Mouse (Mus musculus): ENCODE measurements around the gene Gclc. TPM values are rescaled to one million over a fixed set of nuclear protein-coding genes. Genes with fewer than 3 reads are reported as not detected.

Gclc gene
- total RNA-seq, 2 experiments from 2014 or later = 24.7 to 25.7 TPM

GRCm38 (mm10) chr9:77838586-77838985 lies 84.3 kb downstream of the Gclc start:
- no peak for ATAC-seq (ENCODE audit: poor library complexity, severe bottlenecking)

Other genes starting within 250 kb of the Gclc start
- gene Lrrc1, start 209.7 kb upstream of the Gclc start, total RNA-seq (2015) = 1.8 and 3.9 TPM in 2 replicates
- 1.7 and 5.0 TPM in 2 replicates for gene Lrrc1, start 209.7 kb upstream of the Gclc start, total RNA-seq (2017)
- not detected in 2 replicates for gene Klhl31, start 118.0 kb upstream of the Gclc start, total RNA-seq (2015)
- not detected in 2 replicates for gene Klhl31, start 118.0 kb upstream of the Gclc start, total RNA-seq (2017)
- gene Elovl5, start 162.8 kb downstream of the Gclc start, total RNA-seq (2015) = 45.0 and 49.3 TPM in 2 replicates
- gene Elovl5, start 162.8 kb downstream of the Gclc start, total RNA-seq (2017) = 52.0 and 52.8 TPM in 2 replicates